Comparison of ENCODE assay signal across 19 mouse cellular contexts in genomic region chr4:115575776-115576175, GRCm38 (mm10). TPM values are rescaled to one million over a fixed set of nuclear protein-coding genes. Genes with fewer than 3 reads are reported as not detected.
"Had no signal": no experiment of that assay in that cellular context is flagged by ENCODE, and none has a peak within 500 bp of the region (broad histone marks: within the 10 kb centered on the region; RNA-seq: fewer than 3 reads in every experiment).

No protein-coding gene starts in this region.

- H3K4me1 ChIP-seq: intestine, embryonic 15.5 days; limb, embryonic 10.5 days; liver, embryonic 12.5 days; midbrain, embryonic 10.5 days; neural tube, embryonic 13.5 days had no signal

- DNase-seq: kidney, adult 18-20 months; kidney, postnatal 10 days; midbrain, embryonic 14.5 days; right cerebral cortex, postnatal 4 days; spleen, adult 18-20 months had no signal

- H3K36me3 ChIP-seq: intestine, embryonic 15.5 days; limb, embryonic 10.5 days; liver, embryonic 12.5 days; midbrain, embryonic 10.5 days; neural tube, embryonic 13.5 days had no signal

- H3K9me3 ChIP-seq: intestine, embryonic 15.5 days; limb, embryonic 10.5 days; liver, embryonic 12.5 days; midbrain, embryonic 10.5 days; neural tube, embryonic 13.5 days had no signal

- H3K27ac ChIP-seq: intestine, embryonic 15.5 days; left cerebral cortex, adult 2 months; limb, embryonic 10.5 days; liver, embryonic 12.5 days; midbrain, embryonic 10.5 days; neural tube, embryonic 13.5 days had no signal

- H3K27me3 ChIP-seq: intestine, embryonic 15.5 days; liver, embryonic 12.5 days; neural tube, embryonic 13.5 days had no signal

- ATAC-seq: intestine, embryonic 15.5 days; liver, embryonic 12.5 days had no signal

- H3K4me2 ChIP-seq: intestine, embryonic 15.5 days; liver, embryonic 12.5 days; neural tube, embryonic 13.5 days had no signal

- H3K4me3 ChIP-seq: intestine, embryonic 15.5 days; left cerebral cortex, adult 2 months; limb, embryonic 10.5 days; liver, embryonic 12.5 days; midbrain, embryonic 10.5 days; neural tube, embryonic 13.5 days had no signal

- H3K9ac ChIP-seq: intestine, embryonic 15.5 days; liver, embryonic 12.5 days; neural tube, embryonic 13.5 days had no signal

RNA-seq across cellular contexts. Expression of gene Cyp4a31, which starts 12.3 kb away (rescaled TPM):
- total RNA-seq: layer of hippocampus, postnatal 25 days; left cerebral cortex, adult 2 months; left cerebral cortex, postnatal 14 days; megakaryocyte, adult 5-6 weeks had no signal
- polyA plus RNA-seq: intestine, embryonic 15.5 days; large intestine, adult 2 months; limb, embryonic 10.5 days; limb, embryonic 14.5 days; liver, embryonic 12.5 days; midbrain, embryonic 10.5 days; midbrain, embryonic 14.5 days; neural tube, embryonic 13.5 days; stomach, embryonic 14.5 days had no signal

RNA-seq across cellular contexts. Expression of gene Cyp4a32, which starts 25.0 kb away (rescaled TPM):
- total RNA-seq: layer of hippocampus, postnatal 25 days; left cerebral cortex, adult 2 months; left cerebral cortex, postnatal 14 days; megakaryocyte, adult 5-6 weeks had no signal
- polyA plus RNA-seq: intestine, embryonic 15.5 days; kidney, embryonic 14.5 days; large intestine, adult 2 months; limb, embryonic 10.5 days; limb, embryonic 14.5 days; liver, embryonic 12.5 days; liver, embryonic 16.5 days; midbrain, embryonic 10.5 days; midbrain, embryonic 14.5 days; neural tube, embryonic 13.5 days; stomach, embryonic 14.5 days had no signal

RNA-seq across cellular contexts. Expression of gene Cyp4a10, which starts 57.7 kb away (rescaled TPM):
- total RNA-seq: layer of hippocampus, postnatal 25 days; left cerebral cortex, adult 2 months; left cerebral cortex, postnatal 14 days; megakaryocyte, adult 5-6 weeks had no signal
- polyA plus RNA-seq: large intestine, adult 2 months; limb, embryonic 10.5 days; limb, embryonic 14.5 days; liver, embryonic 12.5 days; midbrain, embryonic 10.5 days; midbrain, embryonic 14.5 days; neural tube, embryonic 13.5 days; stomach, embryonic 14.5 days had no signal
